Comparison of ENCODE assay signal across 9 mouse cellular contexts in genomic region chr5:89839627-89840026, GRCm38 (mm10). TPM values are rescaled to one million over a fixed set of nuclear protein-coding genes. Genes with fewer than 3 reads are reported as not detected.
DNase-seq lines count a peak whose midpoint lies in the region; ATAC-seq and TF ChIP-seq lines count a peak whose summit lies in the region.
"Had no signal": no experiment of that assay in that cellular context is flagged by ENCODE, and none has a peak within 500 bp of the region (broad histone marks: within the 10 kb centered on the region; RNA-seq: fewer than 3 reads in every experiment).

No protein-coding gene starts in this region.

- intact Hi-C loops in left cerebral cortex, adult 2 months (cut with DNase I): loop anchor here (1.0 to 5.0 kb wide), 2 partner anchors 93 to 353 kb away; no protein-coding TSS in a partner anchor

- 55% methylated on average over 4 of the region's 4 CpGs for WGBS in kidney, embryonic 16.5 days
- 76% methylated on average over 4 of the region's 4 CpGs for WGBS in forebrain, embryonic 15.5 days

- no peak overlapping the region for H3K27ac ChIP-seq in kidney, embryonic 16.5 days (ENCODE audit: low read length)
- no peak overlapping the region for H3K27ac ChIP-seq in left cerebral cortex, adult 2 months
- H3K27ac ChIP-seq in forebrain, embryonic 15.5 days (replicated peaks): no peak overlapping the region
- H3K27ac ChIP-seq: midbrain, embryonic 12.5 days had no signal

- H3K27me3 ChIP-seq in kidney, embryonic 16.5 days (ENCODE audit: insufficient read depth, low read length): no peaks in the 10 kb centered on the region
- H3K27me3 ChIP-seq in forebrain, embryonic 15.5 days: no peaks in the 10 kb centered on the region
- H3K27me3 ChIP-seq: midbrain, embryonic 12.5 days had no signal

- peaks cover 6% of the 10 kb centered on the region; the same call in 1 of the 2 replicates for H3K4me1 ChIP-seq in kidney, embryonic 16.5 days (ENCODE audit: insufficient read depth, low read length)
- peaks cover 5% of the 10 kb centered on the region for H3K4me1 ChIP-seq in forebrain, embryonic 15.5 days
- H3K4me1 ChIP-seq: midbrain, embryonic 12.5 days had no signal

- H3K4me2 ChIP-seq in kidney, embryonic 16.5 days (replicated peaks; ENCODE audit: low read depth, low read length): no peak overlapping the region
- H3K4me2 ChIP-seq in forebrain, embryonic 15.5 days (replicated peaks): no peak overlapping the region
- H3K4me2 ChIP-seq: midbrain, embryonic 12.5 days had no signal

- H3K36me3 ChIP-seq in kidney, embryonic 16.5 days (ENCODE audit: insufficient read depth, low read length): no peaks in the 10 kb centered on the region
- H3K36me3 ChIP-seq in forebrain, embryonic 15.5 days: no peaks in the 10 kb centered on the region
- H3K36me3 ChIP-seq: midbrain, embryonic 12.5 days had no signal

- ATAC-seq in kidney, embryonic 16.5 days (ENCODE audit: low FRiP score, low TSS enrichment): no peak
- ATAC-seq in forebrain, embryonic 15.5 days (replicated peaks): no peak

- no peak overlapping the region for H3K4me3 ChIP-seq in kidney, embryonic 16.5 days (ENCODE audit: low read length)
- H3K4me3 ChIP-seq in left cerebral cortex, adult 2 months: no peak overlapping the region
- H3K4me3 ChIP-seq in forebrain, embryonic 15.5 days: no peak overlapping the region
- H3K4me3 ChIP-seq: midbrain, embryonic 12.5 days had no signal

- TF ChIP-seq CTCF in left cerebral cortex, adult 2 months (IDR thresholded peaks at IDR 0.05): peak; percentile 48

- no peaks in the 10 kb centered on the region for H3K9me3 ChIP-seq in kidney, embryonic 16.5 days (ENCODE audit: low read length)
- no peaks in the 10 kb centered on the region for H3K9me3 ChIP-seq in forebrain, embryonic 15.5 days
- H3K9me3 ChIP-seq: midbrain, embryonic 12.5 days had no signal

- peak; percentile 20 for DNase-seq in kidney, adult 18-20 months
- DNase-seq in adrenal gland, adult 2 months: peak; percentile 59
- peak; percentile 21 to 57 for DNase-seq in cerebellum, postnatal 25 days
- peak; percentile 36 to 49 for DNase-seq in left cerebral cortex, adult 2 months (ENCODE audit: extremely low spot score in 1 of 2, low spot score in 2 of 2)
- no peak for DNase-seq in B cell, adult 2 months
- DNase-seq in spleen, postnatal 4 days (ENCODE audit: low spot score in 2 of 2): no peak

- no peak overlapping the region for H3K9ac ChIP-seq in kidney, embryonic 16.5 days (replicated peaks; ENCODE audit: low read length)
- no peak overlapping the region for H3K9ac ChIP-seq in forebrain, embryonic 15.5 days (replicated peaks)
- H3K9ac ChIP-seq: midbrain, embryonic 12.5 days had no signal

RNA-seq across cellular contexts. Expression of gene Adamts3, which starts 43.5 kb away (rescaled TPM):
- polyA plus RNA-seq in kidney, embryonic 16.5 days (2015; fragmentation: Nextera tagmentation; extraction: Ambion mirVana): 1.7 TPM in 2 replicates
- total RNA-seq in adrenal gland, adult 2 months (2021): 1 to 10 TPM; 4.3 to 4.5 TPM
- 1.7 and 2.3 TPM in 2 replicates for polyA plus RNA-seq in adrenal gland, adult 2 months (2012; rRNA removed)
- total RNA-seq in left cerebral cortex, adult 2 months (2021): 10 to 100 TPM; 19.3 to 21.7 TPM
- 14.0 and 14.4 TPM in 2 replicates for polyA plus RNA-seq in forebrain, embryonic 15.5 days (2015; fragmentation: Nextera tagmentation; extraction: Ambion mirVana)

Comparison
In these comparisons a context has a peak if more than half of its experiments do, and no peak if none do; other contexts are left out.
1. DNase-seq: peak in kidney, adult 18-20 months (single experiment), adrenal gland, adult 2 months (single experiment), cerebellum, postnatal 25 days (2 of 2) and left cerebral cortex, adult 2 months (2 of 2); none in B cell, adult 2 months (0 of 2) and spleen, postnatal 4 days (0 of 2).